Mouse (Mus musculus): ENCODE results near the gene Speer4d. TPM values are rescaled to one million over a fixed set of nuclear protein-coding genes. Genes with fewer than 3 reads are reported as not detected.
"Not testable (repeated sequence)": the region's sequence is repeated elsewhere in the genome, so short reads cannot be mapped to it uniquely, and the experiment has no call there.

Gene Speer4d
- total RNA-seq, 2 experiments from 2014 or later = not detected

DNA sequence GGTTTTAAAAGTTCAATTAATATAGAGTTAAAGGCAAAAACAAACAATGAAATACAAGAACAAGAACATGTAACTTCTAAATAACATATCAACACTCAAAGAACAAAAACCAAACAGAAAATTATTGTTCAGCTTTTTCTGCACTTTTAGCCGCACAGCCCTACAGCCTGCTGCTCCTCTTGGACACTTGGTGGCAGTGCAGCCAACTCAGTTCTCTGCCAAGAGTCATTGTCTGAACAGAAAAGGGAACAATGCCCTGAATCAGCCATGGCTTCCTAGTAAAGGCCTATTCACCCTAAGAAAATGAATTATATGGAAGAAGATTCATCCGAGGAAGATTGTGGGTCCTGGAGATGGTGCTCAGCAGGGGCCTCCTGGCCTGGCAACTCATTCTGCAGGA is 33.5 kb downstream of the Speer4d start:
- DNase-seq (ENCODE audit: low spot score in 2 of 2); intact Hi-C loops (cut with DNase I): not testable (repeated sequence)

DNA sequence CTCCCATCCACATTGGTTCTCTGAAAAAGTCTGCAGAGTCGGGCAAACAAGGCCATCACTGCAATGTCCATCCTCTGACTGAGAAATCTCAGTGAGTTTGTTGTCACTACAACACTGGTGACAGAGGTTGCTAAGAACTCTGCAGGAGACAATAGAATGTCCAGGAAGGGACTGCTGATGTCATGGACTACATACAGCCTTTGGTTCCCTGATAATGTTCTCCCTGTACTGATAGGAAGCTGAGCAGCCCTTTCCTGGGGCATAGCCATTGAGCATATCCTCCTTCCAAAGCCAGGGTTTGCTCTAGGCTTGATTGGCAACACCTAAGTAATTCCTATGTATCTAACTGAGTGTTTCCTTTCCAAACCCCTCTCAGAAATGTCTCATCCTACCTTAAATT is 38.1 kb downstream of the Speer4d start, which contains the start of gene 4930572O03Rik:
4930572O03Rik (minus strand) TSS at position 101 of the 400 bp plus-strand sequence.
- intact Hi-C loops (cut with DNase I); DNase-seq (ENCODE audit: low spot score in 2 of 2): not testable (repeated sequence)

DNA sequence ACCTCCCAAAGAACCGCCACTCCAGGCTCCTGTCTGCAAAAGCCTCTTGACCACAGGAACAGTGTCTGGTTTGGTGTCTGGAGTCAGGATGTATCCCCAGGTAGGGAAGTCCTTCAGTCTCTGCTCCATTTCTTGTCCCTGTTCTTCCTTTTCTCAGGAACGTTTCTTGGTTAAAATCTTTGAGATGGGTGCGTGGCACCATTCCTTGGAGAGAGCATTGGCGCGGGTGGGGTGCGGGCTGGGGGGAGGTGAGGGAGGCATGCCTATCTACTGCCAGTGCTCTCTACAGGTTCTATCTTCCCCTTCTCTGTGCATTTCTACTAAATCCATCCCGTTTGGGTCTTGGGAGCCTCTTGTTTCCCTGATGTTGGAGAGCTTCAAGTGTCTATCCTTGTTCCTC is 45.0 kb downstream of the Speer4d start:
- intact Hi-C loops (cut with DNase I); DNase-seq (ENCODE audit: low spot score in 2 of 2): not testable (repeated sequence)

DNA sequence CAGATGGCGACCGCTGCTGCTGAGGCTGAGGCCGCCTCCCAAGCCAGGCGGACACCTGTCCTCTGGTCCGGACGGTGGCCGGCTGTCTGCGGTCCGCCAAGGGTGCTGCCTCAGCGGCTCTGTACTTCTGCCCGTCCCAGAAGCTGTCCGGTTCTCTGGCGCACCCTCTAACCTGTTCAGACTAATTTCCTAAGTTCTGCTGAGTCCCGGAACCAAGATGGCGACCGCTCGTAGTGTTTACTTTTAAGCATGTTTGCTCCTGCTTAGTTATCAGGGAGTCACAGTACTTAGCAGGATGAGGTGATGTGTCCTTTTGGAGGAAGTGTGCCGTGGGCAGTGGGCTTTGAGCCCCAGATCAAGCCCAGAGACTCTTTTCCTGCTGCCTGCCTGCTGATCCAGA is 51.9 kb downstream of the Speer4d start:
- DNase-seq (ENCODE audit: low spot score in 2 of 2); intact Hi-C loops (cut with DNase I): not testable (repeated sequence)

Other genes starting within 250 kb of the Speer4d start
- gene Gm21149, start 142.5 kb upstream of the Speer4d start, total RNA-seq (2021) = not detected
- not detected for gene Gm21190, start 89.8 kb upstream of the Speer4d start, total RNA-seq (2021)
- gene Gm21083, start 41.7 kb upstream of the Speer4d start, total RNA-seq (2021) = not detected
- not detected for gene 4930572O03Rik, start 38.0 kb downstream of the Speer4d start, total RNA-seq (2021)
- not detected for gene Speer4c, start 95.2 kb downstream of the Speer4d start, total RNA-seq (2021)

Data from left cerebral cortex, postnatal 14 days (tissue).